Mouse (Mus musculus) left cerebral cortex, adult 2 months (tissue): ENCODE data around the gene Rnf183. TPM values are rescaled to one million over a fixed set of nuclear protein-coding genes. Genes with fewer than 3 reads are reported as not detected.

Experiments used
- DNase-seq, 2 experiments: peaks; one replicate each; pipeline ENCODE4 v3.0.0; 2021 to 2022; ENCODE audit warnings: low spot score in 2 of 2, mixed read lengths in 1 of 2; ENCODE audit errors: extremely low spot score in 1 of 2
- H3K27ac ChIP-seq: fragments of 200-600 bp; 2 replicates; pipeline ENCODE4 v1.8.1; 2022
- H3K4me3 ChIP-seq: fragments of 200-600 bp; 2 replicates; pipeline ENCODE4 v1.8.1; 2022
- CTCF ChIP-seq: fragments of 200-600 bp; IDR thresholded peaks from 2 replicates; pipeline ENCODE4 v1.8.1; 2022; ENCODE audit warnings: antibody characterized with exemption, mild to moderate bottlenecking, moderate library complexity
- intact Hi-C: fragments of 180-260 bp; cut with DNase I; formaldehyde crosslinking; loops from one replicate; pipeline ENCODE4 v1.15.1; 2025
- total RNA-seq, 2 experiments: library from RNA; stranded (reverse); gene quantifications; 2 replicates each; pipeline ENCODE4 v1.2.3; 2021

Rnf183 gene
- total RNA-seq, 2 experiments from 2014 or later = not detected

- intact Hi-C loops = no loop called here
- TF ChIP-seq CTCF = no peak
- Histone ChIP-seq H3K4me3 (no peak overlapping the region), H3K27ac (no peak overlapping the region)
- no peak for DNase-seq
Measured at GRCm38 (mm10) chr4:62427978-62428758, 6.9 kb downstream of the Rnf183 start.

DNA sequence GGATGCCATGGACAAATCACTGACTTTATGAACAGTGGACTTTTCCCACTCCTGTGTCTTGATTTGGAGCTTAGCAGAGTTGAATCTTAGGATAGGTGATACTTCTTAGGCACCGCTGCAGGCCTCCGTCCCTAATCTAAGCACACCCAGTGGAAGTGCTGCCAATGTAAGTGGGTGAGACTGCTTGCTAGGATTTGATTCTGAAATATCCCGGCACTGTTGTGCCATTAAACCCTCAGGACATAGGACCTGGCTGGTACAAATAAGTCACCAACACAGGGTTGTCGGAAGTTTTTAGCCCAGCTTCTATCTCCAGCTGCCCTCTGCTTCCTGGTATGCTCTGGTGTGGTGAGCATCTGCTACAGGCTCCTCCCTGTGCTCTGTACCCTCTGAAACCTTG is 9.2 kb downstream of the Rnf183 start:
- no peak for TF ChIP-seq CTCF
- Histone ChIP-seq H3K4me3 (no peak overlapping the region), H3K27ac (no peak overlapping the region)
- intact Hi-C loops = no loop called here
- no peak for DNase-seq

DNA sequence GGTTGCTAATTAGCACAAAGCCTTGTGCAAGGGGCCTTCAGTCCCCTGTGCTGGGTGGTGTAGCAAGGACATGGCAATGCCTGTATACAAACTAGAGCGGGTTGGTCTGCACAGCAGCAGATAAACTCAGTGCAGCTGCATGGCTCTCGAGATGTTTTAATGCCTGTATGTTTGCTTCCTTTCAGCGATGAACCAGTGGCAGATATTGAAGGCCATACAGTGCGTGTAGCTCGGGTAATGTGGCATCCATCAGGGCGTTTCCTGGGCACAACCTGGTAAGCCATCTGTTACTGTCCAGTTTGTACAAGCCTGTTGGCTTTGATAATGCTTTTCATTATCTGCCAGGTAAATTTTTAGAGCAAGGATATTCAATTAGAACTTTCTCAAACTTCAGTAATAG is 16.0 kb downstream of the Rnf183 start:
- no peak for DNase-seq
- Histone ChIP-seq H3K27ac (no peak overlapping the region), H3K4me3 (no peak overlapping the region)
- intact Hi-C loops = no loop called here
- no peak for TF ChIP-seq CTCF

DNA sequence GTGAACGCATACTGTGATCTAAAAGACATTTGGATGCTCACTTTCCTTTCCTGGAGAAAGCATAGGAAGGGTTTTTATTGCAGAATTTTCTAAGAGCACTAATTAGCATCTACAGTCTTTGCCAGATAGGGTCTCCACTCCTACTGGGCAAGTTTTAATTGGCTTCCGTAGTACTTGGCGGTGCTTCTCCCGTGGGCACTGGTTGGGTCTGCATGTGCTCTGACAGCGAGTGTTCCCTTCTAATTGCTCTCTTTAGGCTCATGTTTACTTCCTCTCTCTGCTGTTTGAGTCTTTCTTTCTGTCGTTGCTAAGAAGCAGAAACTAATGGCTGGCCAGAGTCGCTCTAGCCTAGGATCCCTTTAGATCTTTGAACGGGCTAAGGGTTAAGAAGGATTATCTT is 16.6 kb downstream of the Rnf183 start:
- intact Hi-C loops = no loop called here
- Histone ChIP-seq H3K4me3 (no peak overlapping the region), H3K27ac (no peak overlapping the region)
- TF ChIP-seq CTCF = no peak
- DNase-seq = no peak

- intact Hi-C loops = no loop called here
- DNase-seq = no peak
- TF ChIP-seq CTCF = no peak
- H3K4me3 ChIP-seq = no peak overlapping the region
- H3K27ac ChIP-seq = no peak overlapping the region
Measured at GRCm38 (mm10) chr4:62411606-62412005, 23.4 kb downstream of the Rnf183 start.

GRCm38 (mm10) chr4:62410325-62410724 is 24.7 kb downstream of the Rnf183 start:
- no peak overlapping the region for H3K27ac ChIP-seq
- no peak overlapping the region for H3K4me3 ChIP-seq
- no peak for DNase-seq
- no peak for TF ChIP-seq CTCF
- intact Hi-C loops = no loop called here

GRCm38 (mm10) chr4:62409615-62410014 is 25.4 kb downstream of the Rnf183 start:
- no peak for DNase-seq
- intact Hi-C loops = loop anchor here (2.0 to 5.0 kb wide), 4 partner anchors 49 to 202 kb away; partner anchors contain the start of genes Alad, Fkbp15, Hdhd3 and Slc31a1
- TF ChIP-seq CTCF = no peak
- Histone ChIP-seq H3K27ac (no peak overlapping the region), H3K4me3 (peak overlapping the region; percentile 95)

DNA sequence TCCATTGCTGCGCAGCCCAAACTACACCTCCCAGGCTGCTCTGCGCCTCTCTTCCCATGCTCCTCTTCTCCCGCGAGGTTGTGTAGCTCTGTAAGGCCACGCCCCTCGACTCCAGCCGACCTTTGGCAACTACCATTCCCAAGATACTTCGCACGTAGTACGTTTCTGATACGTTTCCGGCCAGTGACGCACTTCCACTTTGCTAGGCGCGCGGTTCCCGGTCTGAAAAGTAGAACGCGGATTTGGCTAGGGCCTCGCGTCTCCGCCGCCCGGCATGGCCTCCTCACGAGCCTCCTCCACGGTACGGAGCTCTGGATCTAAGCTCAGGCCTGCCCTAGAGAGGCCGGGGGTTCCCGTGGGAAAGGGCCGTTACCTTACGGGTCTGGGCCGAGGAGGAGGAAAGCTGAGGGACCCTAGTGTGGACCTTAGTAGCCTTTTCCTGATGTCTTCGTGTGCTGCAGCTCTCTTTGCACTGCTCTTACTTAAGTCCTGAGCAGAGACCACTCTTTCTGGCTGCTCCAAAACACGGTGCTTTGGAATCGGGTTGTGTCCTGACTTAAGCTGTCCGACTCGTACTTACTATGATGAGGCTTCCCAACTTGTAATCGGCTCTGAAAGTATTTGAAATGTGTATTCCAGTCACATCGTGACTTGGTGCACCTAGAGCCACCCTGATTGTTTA is 26.3 kb downstream of the Rnf183 start, which contains the start of the genes Cdc26 and Prpf4:
Cdc26 (minus strand) TSS at position 42 of the 682 bp plus-strand sequence.
Prpf4 (plus strand) TSS at position 197 of the 682 bp plus-strand sequence.
- H3K27ac ChIP-seq = peak within 1 kb of the TSS; percentile 79
- peak within 1 kb of the TSS; percentile 95 for H3K4me3 ChIP-seq
- intact Hi-C loops = loop anchor here (2.0 to 5.0 kb wide), 4 partner anchors 48 to 201 kb away; partner anchors contain the start of genes Alad, Fkbp15, Hdhd3 and Slc31a1
- no peak for TF ChIP-seq CTCF
- DNase-seq = peak; percentile 95 to 97

GRCm38 (mm10) chr4:62407730-62408582 is 27.1 kb downstream of the Rnf183 start:
- H3K27ac ChIP-seq = peak overlapping the region; percentile 79
- intact Hi-C loops = loop anchor here (2.0 to 5.0 kb wide), 4 partner anchors 47 to 201 kb away; partner anchors contain the start of genes Alad, Fkbp15, Hdhd3 and Slc31a1
- peak overlapping the region; percentile 95 for H3K4me3 ChIP-seq
- DNase-seq = peak; percentile 47 to 48
- peak; percentile 58 for TF ChIP-seq CTCF

DNA sequence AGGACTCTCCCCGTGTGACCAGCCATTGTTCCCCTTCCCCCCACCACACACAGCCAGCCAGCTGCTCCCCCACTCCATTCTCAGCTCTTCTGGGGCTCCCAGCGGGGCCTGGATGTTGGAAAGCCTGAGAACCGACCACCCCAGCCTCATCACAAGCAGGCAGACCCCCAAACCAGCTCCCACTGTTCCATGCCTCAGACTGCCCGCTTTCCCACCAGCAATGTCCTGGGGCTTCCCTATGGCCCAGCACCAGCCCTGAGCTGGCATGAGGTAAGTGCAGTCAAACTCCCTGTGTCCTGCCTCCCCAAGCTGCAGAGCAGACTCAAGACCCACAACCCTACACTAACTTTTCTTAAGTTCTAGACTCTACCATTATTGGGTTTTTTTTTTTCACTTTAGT is 28.9 kb downstream of the Rnf183 start:
- TF ChIP-seq CTCF = no peak
- no peak for DNase-seq
- no peak overlapping the region for H3K4me3 ChIP-seq
- no peak overlapping the region for H3K27ac ChIP-seq
- intact Hi-C loops = loop anchor here (5.0 kb wide), 3 partner anchors 96 to 199 kb away; partner anchors contain the start of genes Alad and Hdhd3

DNA sequence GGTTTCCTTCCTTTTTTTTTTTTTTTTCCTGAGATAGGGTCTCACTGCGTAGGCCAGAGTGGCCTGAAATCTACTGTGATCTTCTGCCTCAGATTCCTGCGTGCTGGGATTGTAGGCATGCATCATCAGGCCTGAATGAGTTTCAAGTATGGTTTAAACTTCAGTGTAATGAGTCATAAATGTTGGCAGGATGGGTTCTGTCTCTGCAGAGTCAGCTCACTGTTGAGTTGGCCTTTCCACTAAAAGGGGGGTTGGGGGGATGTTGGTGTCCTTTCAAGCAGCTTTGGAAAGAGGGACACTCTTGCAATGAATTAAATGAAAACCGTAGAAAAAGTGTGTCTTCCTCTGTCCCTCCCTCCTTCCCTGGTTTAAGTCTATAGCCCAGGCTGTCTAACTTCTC is 36.1 kb downstream of the Rnf183 start:
- intact Hi-C loops = no loop called here
- no peak for TF ChIP-seq CTCF
- no peak for DNase-seq
- Histone ChIP-seq H3K27ac (no peak overlapping the region), H3K4me3 (no peak overlapping the region)
